Mouse (Mus musculus): ENCODE data around the gene Hc. TPM values are rescaled to one million over a fixed set of nuclear protein-coding genes. Genes with fewer than 3 reads are reported as not detected.

The Hc gene
- polyA plus RNA-seq, 1 experiment from 2014 or later: 0.32 TPM

- Histone ChIP-seq H3K9me3 (no peaks in the 10 kb centered on the region), H3K9ac (no peak overlapping the region), H3K36me3 (no peaks in the 10 kb centered on the region), H3K27me3 (no peaks in the 10 kb centered on the region), H3K4me2 (no peak overlapping the region), H3K27ac (no peak overlapping the region), H3K4me3 (no peak overlapping the region), H3K4me1 (no peaks in the 10 kb centered on the region)
- ATAC-seq (ENCODE audit: insufficient number of reproducible peaks, low FRiP score, low TSS enrichment, low read depth): no peak
- WGBS: 77% methylated on average over 2 of the region's 2 CpGs
Measured at GRCm38 (mm10) chr2:35044956-35045355, 16.3 kb downstream of the Hc start.

- Histone ChIP-seq H3K4me3 (no peak overlapping the region), H3K36me3 (no peaks in the 10 kb centered on the region), H3K4me1 (no peaks in the 10 kb centered on the region), H3K4me2 (no peak overlapping the region), H3K9me3 (no peaks in the 10 kb centered on the region), H3K27ac (no peak overlapping the region), H3K9ac (no peak overlapping the region), H3K27me3 (no peaks in the 10 kb centered on the region)
- 91% methylated on average over 9 of the region's 9 CpGs for WGBS
- ATAC-seq (ENCODE audit: insufficient number of reproducible peaks, low FRiP score, low TSS enrichment, low read depth): no peak
Measured at GRCm38 (mm10) chr2:35038580-35039375, 22.5 kb downstream of the Hc start.

GRCm38 (mm10) chr2:35024646-35025154 lies 36.5 kb downstream of the Hc start:
- no peak overlapping the region for H3K9ac ChIP-seq
- H3K27me3 ChIP-seq: no peaks in the 10 kb centered on the region
- no peak overlapping the region for H3K27ac ChIP-seq
- H3K4me2 ChIP-seq: no peak overlapping the region
- WGBS: 85% methylated on average over 3 of the region's 3 CpGs
- H3K4me1 ChIP-seq: no peaks in the 10 kb centered on the region
- no peaks in the 10 kb centered on the region for H3K9me3 ChIP-seq
- no peak for ATAC-seq (ENCODE audit: insufficient number of reproducible peaks, low FRiP score, low TSS enrichment, low read depth)
- H3K4me3 ChIP-seq: no peak overlapping the region
- no peaks in the 10 kb centered on the region for H3K36me3 ChIP-seq

DNA sequence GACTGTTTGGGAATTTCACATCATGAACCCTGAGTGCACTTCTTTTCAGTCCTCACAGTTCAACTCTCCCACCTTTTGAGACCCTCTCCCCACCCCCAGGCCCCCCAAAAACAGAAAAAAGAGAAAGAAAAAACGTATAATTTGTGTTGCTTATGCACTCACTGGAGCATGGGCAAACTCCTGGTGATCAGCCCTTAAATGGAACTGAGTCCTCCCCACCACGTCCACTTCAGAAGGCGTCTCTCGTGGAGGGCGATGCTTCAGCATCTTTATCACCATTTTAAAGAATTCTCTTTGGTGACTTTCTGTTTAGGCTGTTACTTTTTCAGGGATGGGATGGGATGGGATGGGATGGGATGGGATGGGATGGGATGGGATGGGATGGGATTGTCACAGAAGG lies 39.4 kb downstream of the Hc start:
- Histone ChIP-seq H3K9ac (no peak overlapping the region), H3K4me2 (no peak overlapping the region), H3K27ac (no peak overlapping the region), H3K36me3 (no peaks in the 10 kb centered on the region), H3K4me1 (no peaks in the 10 kb centered on the region), H3K27me3 (no peaks in the 10 kb centered on the region), H3K4me3 (no peak overlapping the region), H3K9me3 (no peaks in the 10 kb centered on the region)
- 83% methylated on average over 5 of the region's 5 CpGs for WGBS
- ATAC-seq (ENCODE audit: insufficient number of reproducible peaks, low FRiP score, low TSS enrichment, low read depth): no peak

DNA sequence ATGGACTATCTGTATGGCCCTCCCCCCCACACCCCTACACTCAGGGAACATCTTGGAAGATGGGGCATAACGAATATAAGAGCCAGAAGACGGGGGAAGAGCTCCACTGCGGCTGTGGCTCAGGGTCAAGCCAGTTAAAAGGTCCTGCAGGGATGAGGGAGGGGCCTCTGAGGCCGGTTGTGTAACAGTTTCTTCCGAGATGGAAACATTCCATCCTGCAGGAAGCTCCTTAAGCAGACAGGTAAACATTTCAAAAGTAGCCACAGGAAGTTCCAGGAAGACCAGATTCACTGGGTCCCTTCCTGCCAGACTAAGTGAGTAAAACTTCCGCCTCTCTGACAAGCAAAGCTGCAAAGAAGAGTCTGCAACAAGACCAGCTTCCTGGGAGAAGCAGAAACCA lies 45.4 kb downstream of the Hc start:
- no peaks in the 10 kb centered on the region for H3K4me1 ChIP-seq
- H3K27ac ChIP-seq: no peak overlapping the region
- no peak overlapping the region for H3K9ac ChIP-seq
- no peak overlapping the region for H3K4me3 ChIP-seq
- 30% methylated on average over 6 of the region's 6 CpGs for WGBS
- no peaks in the 10 kb centered on the region for H3K9me3 ChIP-seq
- no peaks in the 10 kb centered on the region for H3K36me3 ChIP-seq
- ATAC-seq (ENCODE audit: insufficient number of reproducible peaks, low FRiP score, low TSS enrichment, low read depth): no peak
- no peaks in the 10 kb centered on the region for H3K27me3 ChIP-seq
- no peak overlapping the region for H3K4me2 ChIP-seq

- no peaks in the 10 kb centered on the region for H3K27me3 ChIP-seq
- no peak overlapping the region for H3K27ac ChIP-seq
- H3K9me3 ChIP-seq: no peaks in the 10 kb centered on the region
- no peak for ATAC-seq (ENCODE audit: insufficient number of reproducible peaks, low FRiP score, low TSS enrichment, low read depth)
- no peaks in the 10 kb centered on the region for H3K36me3 ChIP-seq
- H3K4me1 ChIP-seq: no peaks in the 10 kb centered on the region; the same call in 1 of the 2 replicates
- no peak overlapping the region for H3K4me2 ChIP-seq
- H3K9ac ChIP-seq: no peak overlapping the region
- 81% methylated on average over 8 of the region's 8 CpGs for WGBS
- no peak overlapping the region for H3K4me3 ChIP-seq
Measured at GRCm38 (mm10) chr2:35011649-35012048, 49.6 kb downstream of the Hc start.

DNA sequence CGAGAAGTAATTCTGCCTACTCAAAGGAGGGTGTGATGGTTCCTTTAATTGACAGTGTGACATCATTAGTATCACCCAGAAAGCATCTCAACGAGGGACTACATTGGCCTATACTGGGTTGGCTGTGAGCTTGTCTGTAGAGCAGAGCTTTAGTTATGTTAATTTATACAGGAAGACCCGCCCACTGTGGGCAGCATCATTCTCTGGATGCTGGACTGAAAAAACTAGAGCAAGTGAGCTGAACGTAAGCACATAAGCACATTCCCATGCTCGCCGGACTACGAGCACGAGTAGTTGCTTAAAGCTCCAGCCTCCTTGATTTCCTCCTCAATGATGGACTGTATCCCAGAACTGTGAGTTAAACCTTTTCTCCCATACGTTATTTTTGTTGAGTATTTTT lies 62.3 kb downstream of the Hc start:
- Histone ChIP-seq H3K9ac (no peak overlapping the region), H3K27me3 (no peaks in the 10 kb centered on the region), H3K4me1 (peaks cover 2% of the 10 kb centered on the region), H3K4me2 (no peak overlapping the region), H3K27ac (no peak overlapping the region), H3K9me3 (no peaks in the 10 kb centered on the region), H3K4me3 (no peak overlapping the region), H3K36me3 (no peaks in the 10 kb centered on the region)
- 78% methylated on average over 9 of the region's 9 CpGs for WGBS
- no peak for ATAC-seq (ENCODE audit: insufficient number of reproducible peaks, low FRiP score, low TSS enrichment, low read depth)

GRCm38 (mm10) chr2:34996506-34996905 lies 64.7 kb downstream of the Hc start:
- H3K36me3 ChIP-seq: no peaks in the 10 kb centered on the region
- peaks cover 13% of the 10 kb centered on the region for H3K4me1 ChIP-seq
- no peaks in the 10 kb centered on the region for H3K9me3 ChIP-seq
- H3K4me2 ChIP-seq: no peak overlapping the region
- 89% methylated on average over 5 of the region's 5 CpGs for WGBS
- no peak overlapping the region for H3K27ac ChIP-seq
- ATAC-seq (ENCODE audit: insufficient number of reproducible peaks, low FRiP score, low TSS enrichment, low read depth): no peak
- no peak overlapping the region for H3K4me3 ChIP-seq
- H3K27me3 ChIP-seq: no peaks in the 10 kb centered on the region
- no peak overlapping the region for H3K9ac ChIP-seq

DNA sequence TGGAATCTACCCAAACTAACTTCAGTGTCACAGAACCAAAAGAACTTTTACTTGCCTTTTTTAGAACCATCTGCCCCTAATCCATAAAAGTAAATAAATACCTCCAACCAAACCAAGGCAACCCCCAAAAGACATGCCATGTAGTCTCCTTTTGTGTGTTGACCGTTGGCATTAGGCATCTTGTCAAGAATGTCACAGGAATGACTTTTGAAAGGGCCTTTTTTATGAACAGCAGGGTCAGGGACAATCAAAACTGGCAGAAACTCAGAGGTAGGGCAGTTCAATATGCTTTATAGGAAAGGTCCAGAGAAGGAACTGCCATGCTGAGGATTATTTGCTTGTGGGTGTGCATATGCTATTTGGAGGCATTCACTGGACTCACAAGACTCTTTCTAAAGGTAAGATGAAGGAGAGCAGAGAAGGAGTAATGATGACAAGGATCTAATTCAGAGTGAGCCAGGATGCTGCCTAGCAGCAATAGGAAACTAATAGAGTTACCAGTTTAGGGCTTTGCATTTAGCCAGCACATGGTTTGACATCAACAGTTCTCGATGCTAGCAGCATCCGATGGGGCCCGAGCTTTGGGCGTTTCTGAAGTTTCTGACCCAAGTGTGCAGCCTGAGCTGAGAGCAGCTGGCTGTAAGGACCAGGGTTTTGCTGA lies 67.4 kb downstream of the Hc start:
- Histone ChIP-seq H3K4me3 (no peak overlapping the region), H3K27ac (no peak overlapping the region), H3K9me3 (no peaks in the 10 kb centered on the region), H3K4me1 (peaks cover 16% of the 10 kb centered on the region), H3K36me3 (no peaks in the 10 kb centered on the region), H3K4me2 (no peak overlapping the region), H3K9ac (no peak overlapping the region), H3K27me3 (no peaks in the 10 kb centered on the region)
- no peak for ATAC-seq (ENCODE audit: insufficient number of reproducible peaks, low FRiP score, low TSS enrichment, low read depth)
- 72% methylated on average over 5 of the region's 5 CpGs for WGBS

DNA sequence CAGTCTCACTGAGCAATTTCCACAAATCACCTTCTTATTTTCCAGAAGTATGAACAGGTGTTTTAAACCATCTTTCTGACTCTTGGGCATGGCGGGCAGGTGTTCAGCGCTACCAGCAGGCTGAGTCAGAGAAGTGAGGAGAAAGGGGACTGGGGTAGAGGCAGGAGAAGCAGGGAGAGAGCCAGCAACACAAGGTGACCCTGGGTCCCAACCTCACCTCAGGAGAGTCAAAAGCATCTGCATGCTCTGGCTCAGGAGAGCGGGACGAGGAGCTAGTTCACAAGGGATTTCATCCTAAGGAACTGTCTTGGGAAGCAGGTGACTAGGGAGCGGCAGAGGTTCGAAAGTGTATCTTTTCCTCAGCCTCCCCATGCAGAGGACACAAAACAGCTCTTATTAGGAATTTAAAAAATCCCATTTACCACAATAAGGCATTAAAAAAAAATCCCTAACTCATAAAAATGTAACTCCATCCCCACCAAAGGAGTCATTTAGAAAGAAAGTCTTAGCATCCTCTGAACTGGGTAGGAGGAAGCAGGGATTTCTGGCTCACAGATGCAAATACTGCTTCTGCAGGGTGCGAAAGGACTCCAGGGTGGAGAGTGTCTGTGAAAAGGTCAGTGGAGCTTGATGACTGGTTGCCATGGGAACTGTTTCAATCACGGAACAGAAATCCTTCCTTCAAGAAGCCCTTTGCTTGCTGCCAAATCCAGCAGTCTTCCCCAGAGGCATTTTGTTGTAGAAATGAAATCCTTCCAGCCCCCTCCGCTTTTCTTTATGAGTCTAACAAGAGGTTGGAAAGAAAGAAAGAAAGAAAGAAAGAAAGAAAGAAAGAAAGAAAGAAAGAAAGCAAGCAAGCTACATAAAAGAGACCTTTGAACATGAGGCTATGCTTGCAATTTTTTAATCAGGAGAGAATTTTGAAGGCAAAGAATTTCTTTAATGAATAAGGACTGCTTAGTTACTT lies 68.2 kb downstream of the Hc start:
- H3K27ac ChIP-seq: no peak overlapping the region
- peaks cover 16% of the 10 kb centered on the region for H3K4me1 ChIP-seq
- no peak overlapping the region for H3K9ac ChIP-seq
- H3K4me3 ChIP-seq: no peak overlapping the region
- no peaks in the 10 kb centered on the region for H3K36me3 ChIP-seq
- ATAC-seq (ENCODE audit: insufficient number of reproducible peaks, low FRiP score, low TSS enrichment, low read depth): no peak
- H3K9me3 ChIP-seq: no peaks in the 10 kb centered on the region
- WGBS: 12% methylated on average over 9 of the region's 9 CpGs
- no peaks in the 10 kb centered on the region for H3K27me3 ChIP-seq
- no peak overlapping the region for H3K4me2 ChIP-seq

GRCm38 (mm10) chr2:34991966-34992365 lies 69.3 kb downstream of the Hc start:
- Histone ChIP-seq H3K36me3 (no peaks in the 10 kb centered on the region), H3K27me3 (no peaks in the 10 kb centered on the region), H3K4me1 (peaks cover 16% of the 10 kb centered on the region), H3K9ac (no peak overlapping the region), H3K4me3 (no peak overlapping the region), H3K4me2 (no peak overlapping the region), H3K27ac (no peak overlapping the region), H3K9me3 (no peaks in the 10 kb centered on the region)
- 70% methylated on average over 3 of the region's 3 CpGs for WGBS
- ATAC-seq (ENCODE audit: insufficient number of reproducible peaks, low FRiP score, low TSS enrichment, low read depth): no peak

Measured in limb, embryonic 15.5 days (tissue).